Mouse (Mus musculus) kidney, adult 8-10 months (tissue): ENCODE measurements around the gene Tubb2b.

Experiments used
- DNase-seq, 2 experiments: peaks; one replicate each; pipeline ENCODE4 v3.0.0; 2022

Gene Tubb2b

GRCm38 (mm10) chr13:34134276-34134675, 4.0 kb upstream of the Tubb2b start:
- no peak for DNase-seq

- no peak for DNase-seq
Measured at GRCm38 (mm10) chr13:34133326-34134071, 3.2 kb upstream of the Tubb2b start.

DNA sequence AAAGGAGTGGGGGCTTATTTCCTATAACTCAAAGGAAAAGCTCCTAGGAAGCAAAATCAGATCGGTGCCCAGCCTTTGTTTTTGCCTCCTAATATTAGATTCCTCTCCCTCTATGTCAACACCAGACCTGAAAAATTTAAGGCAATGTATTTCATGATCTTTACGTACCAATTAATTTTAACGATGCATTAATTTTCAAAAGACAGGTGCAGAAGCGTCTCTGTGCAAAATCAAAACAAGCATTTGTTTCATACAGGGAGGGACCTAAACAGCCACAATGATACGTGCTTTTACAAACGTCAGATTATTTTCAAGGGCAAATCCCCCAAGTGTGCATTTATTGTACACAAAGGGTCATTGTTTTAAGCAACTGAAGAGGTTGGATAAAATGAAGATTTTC, 2.6 kb upstream of the Tubb2b start:
- no peak for DNase-seq

- no peak for DNase-seq
Measured at GRCm38 (mm10) chr13:34132299-34132698, 2.0 kb upstream of the Tubb2b start.

GRCm38 (mm10) chr13:34131708-34132060, 1.4 kb upstream of the Tubb2b start:
- peak in 1 of 2 experiments; percentile 23 for DNase-seq

- DNase-seq, result no peak
Measured at GRCm38 (mm10) chr13:34131011-34131707, 893 bp upstream of the Tubb2b start.

DNA sequence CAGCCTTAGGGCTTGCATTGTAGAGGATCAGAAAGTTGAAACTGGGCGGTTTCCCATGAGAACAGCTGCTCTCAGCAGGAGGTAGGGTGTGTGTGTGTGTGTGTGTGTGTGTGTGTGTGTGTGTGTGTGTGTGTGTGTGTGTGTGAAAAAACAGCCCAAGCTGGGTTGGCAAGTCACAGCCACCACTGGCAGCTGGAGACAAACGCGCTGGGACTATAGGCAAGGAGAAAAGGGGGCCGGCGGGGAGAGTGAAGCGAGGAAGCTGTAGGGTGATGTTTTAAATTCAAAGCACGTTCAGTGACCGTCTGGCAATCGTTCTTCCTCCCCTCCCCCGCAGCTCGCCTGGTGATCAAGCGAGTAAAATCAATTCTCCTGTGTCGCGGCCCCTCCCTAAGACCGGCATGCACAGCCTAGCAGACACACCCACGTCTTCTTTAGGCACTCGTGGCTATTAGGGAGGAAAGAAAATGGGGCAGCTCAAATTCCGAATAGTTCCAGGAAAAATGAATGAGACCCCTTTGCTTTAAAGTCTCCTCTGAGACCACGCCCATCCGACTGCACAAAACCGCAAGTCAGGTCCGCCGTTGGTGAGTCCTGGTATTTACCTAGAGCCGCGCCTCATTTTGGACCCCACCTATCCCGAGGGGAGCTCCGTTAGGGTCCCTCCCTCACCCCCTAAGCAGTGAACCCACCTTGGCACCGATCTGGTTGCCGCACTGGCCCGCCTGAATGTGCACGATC, 611 bp downstream of the Tubb2b start:
- peak; percentile 61 to 75 for DNase-seq

GRCm38 (mm10) chr13:34128276-34129114, 1.8 kb downstream of the Tubb2b start:
- DNase-seq, result peak in 1 of 2 experiments; percentile 36

DNA sequence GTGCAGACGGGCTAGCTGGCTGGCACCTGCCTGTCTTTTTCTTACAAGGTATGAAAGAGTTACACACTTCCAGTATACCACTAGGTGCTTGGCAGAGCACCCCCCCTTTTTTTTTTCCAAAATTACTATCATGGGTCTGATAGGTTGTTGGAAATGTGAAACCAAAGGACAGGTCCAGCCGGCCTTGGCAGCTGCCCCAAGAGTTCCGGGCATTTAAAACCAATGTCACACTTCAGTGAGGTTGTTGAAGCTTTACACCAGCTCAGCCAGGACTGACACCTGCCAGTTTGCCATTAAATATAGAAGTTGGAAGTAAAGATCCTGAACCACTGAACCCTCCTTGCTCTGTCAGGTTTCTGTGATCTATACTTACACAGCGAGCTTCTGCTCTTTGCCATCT, 4.6 kb downstream of the Tubb2b start:
- DNase-seq, result peak; percentile 57 to 68

- DNase-seq, result no peak
Measured at GRCm38 (mm10) chr13:34120536-34120935, 9.7 kb downstream of the Tubb2b start.

DNA sequence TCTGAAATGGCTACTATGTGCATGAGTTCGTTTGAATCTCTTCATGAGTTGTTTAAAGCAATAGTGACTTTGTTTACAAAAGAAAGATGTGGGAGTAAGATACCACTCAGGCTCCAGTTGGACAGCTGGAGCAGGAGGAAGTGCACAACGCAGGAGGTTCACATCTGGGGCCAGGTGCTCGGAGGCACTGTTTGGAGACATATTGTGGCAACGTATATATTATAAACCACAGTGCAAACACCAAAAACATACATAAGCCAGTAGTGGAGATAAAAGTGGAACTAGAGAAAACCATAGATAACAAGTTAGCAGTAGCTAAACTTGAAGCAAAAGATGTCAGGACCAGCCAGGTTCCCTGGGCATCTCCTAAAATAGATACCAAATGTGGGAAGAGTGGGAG, 10.9 kb downstream of the Tubb2b start:
- DNase-seq, result no peak

DNA sequence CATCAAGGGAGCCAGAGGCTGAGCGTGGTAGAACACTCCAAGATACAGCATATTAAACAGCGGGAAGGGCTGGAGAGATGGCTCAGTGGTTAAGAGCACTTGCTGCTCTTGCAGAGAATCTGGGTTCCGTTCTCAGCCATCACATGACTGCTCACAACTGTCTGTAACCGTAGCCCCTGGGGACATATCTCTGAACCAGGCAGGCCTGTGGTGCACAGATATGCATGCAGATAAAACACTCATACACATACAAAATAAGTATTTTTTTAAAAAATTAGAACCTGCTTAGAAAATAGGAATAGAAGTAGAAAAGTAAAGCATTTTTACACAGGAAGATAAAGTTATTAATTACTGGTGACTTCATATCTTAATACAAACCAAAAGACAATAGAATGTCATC, 11.4 kb downstream of the Tubb2b start:
- no peak for DNase-seq

- DNase-seq, result no peak
Measured at GRCm38 (mm10) chr13:34116508-34116907, 13.8 kb downstream of the Tubb2b start.

DNA sequence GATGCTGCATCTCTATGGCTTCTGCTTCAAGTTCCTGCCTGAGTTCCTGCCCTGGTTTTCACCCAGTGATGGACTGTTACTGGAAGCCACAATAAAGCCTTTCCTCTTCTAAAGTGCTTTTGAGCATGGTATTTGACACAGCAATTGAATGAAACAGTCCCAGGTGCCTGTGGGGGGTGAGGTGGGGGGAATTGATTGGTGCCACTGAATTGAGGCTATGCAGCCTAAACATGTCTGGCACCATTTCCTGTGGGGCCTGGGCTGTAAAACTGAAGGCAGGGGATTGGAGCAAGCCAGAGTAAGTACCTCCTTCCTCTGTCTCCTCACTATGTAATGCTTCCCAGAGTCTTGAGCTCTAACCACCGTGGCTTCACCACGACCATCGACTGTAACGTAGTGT, 15.6 kb downstream of the Tubb2b start:
- DNase-seq, result no peak

DNA sequence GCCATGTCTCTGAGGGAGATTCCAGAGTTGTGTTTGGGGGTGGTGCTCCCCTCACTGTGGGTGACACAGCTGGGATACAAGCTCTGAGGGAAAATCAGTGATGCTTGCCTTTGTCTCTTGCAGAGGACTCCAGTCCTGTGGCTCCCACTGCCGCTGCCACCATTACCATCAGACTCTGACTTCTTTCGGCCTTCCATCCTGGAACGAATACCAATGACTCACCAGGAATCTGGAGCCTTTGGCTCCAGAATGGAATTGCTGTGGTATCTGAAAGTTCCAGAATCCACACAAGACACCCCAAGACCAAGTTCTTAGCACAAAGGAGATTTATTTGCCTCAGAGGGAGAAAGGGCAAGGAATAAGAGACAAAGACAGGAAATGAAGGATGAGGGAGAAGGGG, 17.2 kb downstream of the Tubb2b start:
- no peak for DNase-seq

DNA sequence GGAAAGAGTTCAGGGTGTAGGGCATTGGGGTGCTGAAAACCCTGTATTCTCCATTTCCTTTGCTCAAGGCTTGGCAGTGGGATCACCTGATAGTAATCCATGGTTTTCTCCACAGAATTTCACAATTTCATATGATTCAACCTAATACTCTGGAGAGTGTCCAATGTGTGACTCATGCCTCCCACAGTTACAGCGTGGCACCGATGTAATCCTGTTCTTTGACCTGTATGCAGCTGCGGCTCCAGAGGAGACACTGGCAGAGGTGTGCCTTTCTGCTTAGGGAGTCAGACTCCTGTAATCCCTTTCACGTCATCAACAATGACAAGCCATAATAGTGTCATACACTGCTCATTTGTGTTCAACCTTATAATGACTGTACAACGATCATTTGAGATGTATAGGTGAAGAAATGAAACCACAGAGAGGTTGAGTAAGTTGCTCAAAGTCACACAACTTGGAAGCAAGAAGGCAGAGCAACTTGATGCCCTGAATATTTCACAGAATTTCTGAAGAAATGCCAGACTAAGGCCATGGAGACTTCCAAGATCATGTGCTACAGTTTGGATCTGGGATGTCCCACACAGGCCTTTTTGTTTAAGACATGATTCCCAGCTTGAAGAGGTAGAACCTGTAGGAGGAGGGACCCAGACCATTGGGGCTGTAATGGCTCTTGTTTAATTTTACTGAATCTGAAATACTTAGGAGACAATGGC, 17.7 kb downstream of the Tubb2b start:
- DNase-seq, result no peak

GRCm38 (mm10) chr13:34111878-34112277, 18.4 kb downstream of the Tubb2b start:
- DNase-seq, result no peak

DNA sequence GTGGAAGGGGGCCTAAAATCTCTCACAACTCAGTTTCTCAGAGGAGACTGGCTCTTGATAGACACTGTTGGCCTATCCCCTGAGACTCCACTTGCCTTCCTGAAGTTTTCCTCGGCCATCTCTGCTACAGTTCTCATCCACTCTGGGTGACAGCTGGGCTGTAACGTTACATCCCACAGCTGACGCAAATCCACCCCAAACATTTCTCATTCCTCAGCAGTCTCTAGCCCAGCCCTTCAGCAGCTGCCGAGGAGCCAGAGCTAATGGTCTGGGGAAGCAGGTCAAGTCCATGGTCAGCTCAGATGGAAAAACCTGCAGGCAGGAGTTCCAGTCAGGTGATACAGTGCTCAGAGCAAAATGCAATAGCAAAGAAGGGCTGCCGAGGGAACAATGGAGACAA, 19.2 kb downstream of the Tubb2b start:
- DNase-seq, result peak; percentile 31 to 52

DNA sequence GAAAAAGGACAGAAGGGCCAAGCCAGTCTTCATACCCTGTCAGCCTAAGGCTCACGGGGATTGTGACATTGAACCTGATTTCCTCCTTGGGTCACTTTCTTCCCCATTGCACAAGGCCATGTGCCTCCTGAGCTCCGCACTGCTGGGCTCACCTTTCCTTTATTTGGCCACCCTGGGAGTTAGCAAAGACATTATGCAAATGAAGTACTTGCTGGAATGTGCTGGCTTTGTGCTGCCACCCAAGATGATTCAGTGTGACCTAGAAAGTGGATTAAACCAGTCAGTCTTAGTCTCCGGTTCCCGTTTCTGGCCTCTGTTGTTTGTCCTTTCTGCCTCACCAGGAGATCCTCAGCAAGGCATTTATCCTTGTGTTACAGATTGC, 20.6 kb downstream of the Tubb2b start:
- peak; percentile 52 to 86 for DNase-seq

- DNase-seq, result no peak
Measured at GRCm38 (mm10) chr13:34109035-34109676, 21.1 kb downstream of the Tubb2b start.

DNA sequence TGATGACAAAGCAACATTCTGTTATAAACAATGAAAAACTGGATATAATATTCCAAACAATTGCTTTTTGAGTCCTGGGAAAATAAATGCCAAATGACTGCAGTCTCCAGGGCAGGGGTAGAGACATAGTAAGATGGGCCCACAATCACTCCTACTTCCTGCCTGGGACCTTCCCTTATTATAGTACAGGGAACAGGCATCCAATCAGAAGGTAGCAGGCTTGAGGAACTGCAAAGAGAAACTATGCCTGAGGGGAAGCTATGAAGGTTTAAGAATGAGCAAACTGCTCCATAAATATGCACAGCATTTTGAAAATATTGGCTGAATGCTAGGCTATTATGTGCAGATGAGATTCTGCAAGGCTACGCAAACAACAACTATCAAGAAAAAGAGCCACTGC, 23.3 kb downstream of the Tubb2b start:
- DNase-seq, result no peak

GRCm38 (mm10) chr13:34106256-34106655, 24.0 kb downstream of the Tubb2b start:
- no peak for DNase-seq
